Mouse (Mus musculus) urinary bladder, postnatal 10 days (tissue): ENCODE results near the gene F2r.

Experiments
- DNase-seq: peaks from one replicate; pipeline ENCODE4 v3.0.0; 2022; ENCODE audit warnings: low spot score

F2r gene

GRCm38 (mm10) chr13:95595411-95595810 lies 22.9 kb downstream of the F2r start:
- DNase-seq = no peak

- DNase-seq = no peak
These were observed 25.4 kb downstream of the F2r start for GRCm38 (mm10) chr13:95592860-95593259.

- DNase-seq = no peak
These were observed 26.7 kb downstream of the F2r start for GRCm38 (mm10) chr13:95591606-95592005.

- DNase-seq = no peak
These were observed 30.7 kb downstream of the F2r start for GRCm38 (mm10) chr13:95587628-95588027.

- no peak for DNase-seq
These were observed 33.4 kb downstream of the F2r start for GRCm38 (mm10) chr13:95584898-95585297.

- DNase-seq = no peak
These were observed 34.8 kb downstream of the F2r start for GRCm38 (mm10) chr13:95583237-95584189.

GRCm38 (mm10) chr13:95581850-95582249 lies 36.4 kb downstream of the F2r start:
- no peak for DNase-seq

GRCm38 (mm10) chr13:95578016-95578697 lies 40.1 kb downstream of the F2r start:
- DNase-seq = no peak

GRCm38 (mm10) chr13:95570877-95571276 lies 47.4 kb downstream of the F2r start:
- no peak for DNase-seq

- DNase-seq = no peak
These were observed 49.0 kb downstream of the F2r start for GRCm38 (mm10) chr13:95569326-95569725.

- DNase-seq = no peak
These were observed 50.0 kb downstream of the F2r start for GRCm38 (mm10) chr13:95568336-95568735.

- DNase-seq = no peak
These were observed 51.3 kb downstream of the F2r start for GRCm38 (mm10) chr13:95566841-95567551.

GRCm38 (mm10) chr13:95563693-95564092 lies 54.6 kb downstream of the F2r start:
- DNase-seq = no peak

GRCm38 (mm10) chr13:95563066-95563610 lies 55.1 kb downstream of the F2r start:
- no peak for DNase-seq

GRCm38 (mm10) chr13:95557326-95557725 lies 61.0 kb downstream of the F2r start:
- DNase-seq = no peak

GRCm38 (mm10) chr13:95553885-95554492 lies 64.3 kb downstream of the F2r start:
- DNase-seq = no peak
